Mouse (Mus musculus): Measurements from ENCODE around the gene Gse1. TPM values are rescaled to one million over a fixed set of nuclear protein-coding genes. Genes with fewer than 3 reads are reported as not detected.

Gene Gse1
- total RNA-seq, 1 experiment = 21.4 TPM

- H3K36me3 ChIP-seq (ENCODE audit: control insufficient read depth, insufficient read depth, low read length, poor library complexity, severe bottlenecking) = no peaks in the 10 kb centered on the region
- in situ Hi-C loops (cut with MboI; ENCODE audit: low sequenced_read_pairs in 2 of 2, unreplicated experiment in 2 of 2) = no loop called here
- H3K9ac ChIP-seq (ENCODE audit: insufficient read depth, low read depth, low read length, poor library complexity, severe bottlenecking) = no peak overlapping the region
- no peak for DNase-seq (ENCODE audit: low read depth, low spot score)
- H3K9me3 ChIP-seq (ENCODE audit: control insufficient read depth, insufficient read depth, low read depth, low read length) = no peaks in the 10 kb centered on the region
- H3K4me1 ChIP-seq (ENCODE audit: control insufficient read depth in 2 of 2, insufficient read depth in 2 of 2, low read length in 2 of 2, poor library complexity in 1 of 2) = peaks cover 4 to 20% of the 10 kb centered on the region in 2 experiments; a peak in 3 of 4 replicates
- no peak for TF ChIP-seq MAFK (IDR thresholded peaks at IDR 0.05; ENCODE audit: insufficient read depth, low read depth, low read length)
- TF ChIP-seq ZNF384 (IDR thresholded peaks at IDR 0.05; ENCODE audit: low read depth, low read length) = no peak
- no peak for TF ChIP-seq ZC3H11A (IDR thresholded peaks at IDR 0.05; ENCODE audit: borderline replicate concordance, low read depth, low read length)
- no peak for TF ChIP-seq HCFC1 (IDR thresholded peaks at IDR 0.05; ENCODE audit: borderline replicate concordance, insufficient read depth, low read length)
- TF ChIP-seq CHD2 (IDR thresholded peaks at IDR 0.05; ENCODE audit: low read depth, low read length) = no peak
- no peak overlapping the region for H3K27ac ChIP-seq (ENCODE audit: insufficient read depth, low read depth, low read length, poor library complexity, severe bottlenecking)
- H3K4me3 ChIP-seq (ENCODE audit: insufficient read depth in 1 of 2, low read depth in 1 of 2, low read length in 2 of 2, poor library complexity in 1 of 2, severe bottlenecking in 1 of 2) = no peak overlapping the region
Observed at GRCm38 (mm10) chr8:120413626-120413988, 185.4 kb downstream of the Gse1 start.

- peaks cover 0 to 14% of the 10 kb centered on the region in 2 experiments; a peak in 2 of 4 replicates for H3K4me1 ChIP-seq (ENCODE audit: control insufficient read depth in 2 of 2, insufficient read depth in 2 of 2, low read length in 2 of 2, poor library complexity in 1 of 2)
- DNase-seq (ENCODE audit: low read depth, low spot score) = no peak
- H3K9ac ChIP-seq (ENCODE audit: insufficient read depth, low read depth, low read length, poor library complexity, severe bottlenecking) = no peak overlapping the region
- no peaks in the 10 kb centered on the region for H3K9me3 ChIP-seq (ENCODE audit: control insufficient read depth, insufficient read depth, low read depth, low read length)
- no peaks in the 10 kb centered on the region for H3K36me3 ChIP-seq (ENCODE audit: control insufficient read depth, insufficient read depth, low read length, poor library complexity, severe bottlenecking)
- in situ Hi-C loops (cut with MboI; ENCODE audit: low sequenced_read_pairs in 2 of 2, unreplicated experiment in 2 of 2) = no loop called here
- H3K4me3 ChIP-seq (ENCODE audit: insufficient read depth in 1 of 2, low read depth in 1 of 2, low read length in 2 of 2, poor library complexity in 1 of 2, severe bottlenecking in 1 of 2) = no peak overlapping the region
- TF ChIP-seq CHD2 (IDR thresholded peaks at IDR 0.05; ENCODE audit: low read depth, low read length) (no peak), ZNF384 (IDR thresholded peaks at IDR 0.05; ENCODE audit: low read depth, low read length) (no peak), ZC3H11A (IDR thresholded peaks at IDR 0.05; ENCODE audit: borderline replicate concordance, low read depth, low read length) (no peak), HCFC1 (IDR thresholded peaks at IDR 0.05; ENCODE audit: borderline replicate concordance, insufficient read depth, low read length) (no peak), MAFK (IDR thresholded peaks at IDR 0.05; ENCODE audit: insufficient read depth, low read depth, low read length) (no peak)
- no peak overlapping the region for H3K27ac ChIP-seq (ENCODE audit: insufficient read depth, low read depth, low read length, poor library complexity, severe bottlenecking)
Observed at GRCm38 (mm10) chr8:120414216-120414615, 186.0 kb downstream of the Gse1 start.

- H3K4me3 ChIP-seq (ENCODE audit: insufficient read depth in 1 of 2, low read depth in 1 of 2, low read length in 2 of 2, poor library complexity in 1 of 2, severe bottlenecking in 1 of 2) = no peak overlapping the region
- H3K4me1 ChIP-seq (ENCODE audit: control insufficient read depth in 2 of 2, insufficient read depth in 2 of 2, low read length in 2 of 2, poor library complexity in 1 of 2) = peaks cover 0 to 12% of the 10 kb centered on the region in 2 experiments; a peak in 2 of 4 replicates
- H3K9me3 ChIP-seq (ENCODE audit: control insufficient read depth, insufficient read depth, low read depth, low read length) = no peaks in the 10 kb centered on the region
- no peak overlapping the region for H3K9ac ChIP-seq (ENCODE audit: insufficient read depth, low read depth, low read length, poor library complexity, severe bottlenecking)
- no peaks in the 10 kb centered on the region for H3K36me3 ChIP-seq (ENCODE audit: control insufficient read depth, insufficient read depth, low read length, poor library complexity, severe bottlenecking)
- in situ Hi-C loops (cut with MboI; ENCODE audit: low sequenced_read_pairs in 2 of 2, unreplicated experiment in 2 of 2) = no loop called here
- TF ChIP-seq ZC3H11A (IDR thresholded peaks at IDR 0.05; ENCODE audit: borderline replicate concordance, low read depth, low read length) = no peak
- TF ChIP-seq ZNF384 (IDR thresholded peaks at IDR 0.05; ENCODE audit: low read depth, low read length) = no peak
- no peak for TF ChIP-seq CHD2 (IDR thresholded peaks at IDR 0.05; ENCODE audit: low read depth, low read length)
- TF ChIP-seq HCFC1 (IDR thresholded peaks at IDR 0.05; ENCODE audit: borderline replicate concordance, insufficient read depth, low read length) = no peak
- no peak for TF ChIP-seq MAFK (IDR thresholded peaks at IDR 0.05; ENCODE audit: insufficient read depth, low read depth, low read length)
- H3K27ac ChIP-seq (ENCODE audit: insufficient read depth, low read depth, low read length, poor library complexity, severe bottlenecking) = no peak overlapping the region
- DNase-seq (ENCODE audit: low read depth, low spot score) = no peak
Observed at GRCm38 (mm10) chr8:120415474-120415873, 187.2 kb downstream of the Gse1 start.

GRCm38 (mm10) chr8:120416173-120416521 lies 187.9 kb downstream of the Gse1 start:
- Histone ChIP-seq H3K4me3 (ENCODE audit: insufficient read depth in 1 of 2, low read depth in 1 of 2, low read length in 2 of 2, poor library complexity in 1 of 2, severe bottlenecking in 1 of 2) (peak overlapping the region; percentile 50 to 56), H3K27ac (ENCODE audit: insufficient read depth, low read depth, low read length, poor library complexity, severe bottlenecking) (no peak overlapping the region), H3K9ac (ENCODE audit: insufficient read depth, low read depth, low read length, poor library complexity, severe bottlenecking) (peak overlapping the region; percentile 66; the same call in 1 of the 2 replicates), H3K36me3 (ENCODE audit: control insufficient read depth, insufficient read depth, low read length, poor library complexity, severe bottlenecking) (no peaks in the 10 kb centered on the region), H3K4me1 (ENCODE audit: control insufficient read depth in 2 of 2, insufficient read depth in 2 of 2, low read length in 2 of 2, poor library complexity in 1 of 2) (peaks cover 3 to 15% of the 10 kb centered on the region in 2 experiments; a peak in 2 of 4 replicates), H3K9me3 (ENCODE audit: control insufficient read depth, insufficient read depth, low read depth, low read length) (no peaks in the 10 kb centered on the region)
- TF ChIP-seq MAFK (IDR thresholded peaks at IDR 0.05; ENCODE audit: insufficient read depth, low read depth, low read length) (no peak), ZNF384 (IDR thresholded peaks at IDR 0.05; ENCODE audit: low read depth, low read length) (no peak), CHD2 (IDR thresholded peaks at IDR 0.05; ENCODE audit: low read depth, low read length) (no peak), HCFC1 (IDR thresholded peaks at IDR 0.05; ENCODE audit: borderline replicate concordance, insufficient read depth, low read length) (no peak), ZC3H11A (IDR thresholded peaks at IDR 0.05; ENCODE audit: borderline replicate concordance, low read depth, low read length) (no peak)
- DNase-seq (ENCODE audit: low read depth, low spot score) = no peak
- in situ Hi-C loops (cut with MboI; ENCODE audit: low sequenced_read_pairs in 2 of 2, unreplicated experiment in 2 of 2) = no loop called here
